Mouse (Mus musculus): ENCODE data around the gene Bbs2.

DNA sequence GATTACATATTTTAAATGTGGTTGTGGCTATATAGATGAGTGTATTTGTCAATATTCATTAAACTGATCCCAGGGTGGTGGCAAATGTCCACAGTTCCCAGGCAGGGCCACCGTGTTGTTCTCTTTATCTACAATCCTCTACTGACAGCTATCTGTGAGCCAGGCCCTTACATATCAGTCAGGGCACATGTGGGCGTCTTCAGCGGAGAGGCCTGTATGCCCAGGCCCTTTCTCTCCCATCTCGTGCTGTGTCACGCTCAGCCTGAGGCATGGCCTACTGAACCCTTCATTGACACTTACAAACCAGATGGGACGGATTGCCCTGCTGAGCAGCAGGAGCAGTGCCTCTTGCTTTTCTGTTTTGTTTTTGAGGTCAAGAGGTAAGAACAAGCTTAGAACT lies 10.7 kb upstream of the Bbs2 start:
- no peak for TF ChIP-seq EP300 (IDR thresholded peaks at IDR 0.05; ENCODE audit: low read length)
- no peak for TF ChIP-seq JUND (conservative IDR thresholded peaks at IDR 0.05; ENCODE audit: low read depth, low read length)
- no peak for TF ChIP-seq CTCF (conservative IDR thresholded peaks at IDR 0.05 in 1 of 2, IDR thresholded peaks at IDR 0.05 in 1 of 2; ENCODE audit: low read depth in 2 of 2, low read length in 2 of 2)
- no peak for TF ChIP-seq MXI1 (IDR thresholded peaks at IDR 0.05; ENCODE audit: low read depth, low read length)
- TF ChIP-seq POLR2A (IDR thresholded peaks at IDR 0.05; ENCODE audit: low read depth, low read length): no peak
- no peak for TF ChIP-seq ZKSCAN1 (IDR thresholded peaks at IDR 0.05; ENCODE audit: borderline replicate concordance, low read depth, low read length)
- no peak for TF ChIP-seq ZNF384 (IDR thresholded peaks at IDR 0.05; ENCODE audit: low read depth, low read length)
- no peak for TF ChIP-seq CHD1 (IDR thresholded peaks at IDR 0.05; ENCODE audit: low read depth, low read length)
- no peak for TF ChIP-seq UBTF (IDR thresholded peaks at IDR 0.05; ENCODE audit: low read depth, low read length)
- no peak for TF ChIP-seq ZC3H11A (IDR thresholded peaks at IDR 0.05; ENCODE audit: low read depth, low read length)
- no peak for TF ChIP-seq USF1 (IDR thresholded peaks at IDR 0.05; ENCODE audit: low read depth, low read length)
- no peak for TF ChIP-seq ETS1 (conservative IDR thresholded peaks at IDR 0.05; ENCODE audit: low read depth, low read length)
- no peak for TF ChIP-seq MAX (IDR thresholded peaks at IDR 0.05; ENCODE audit: low read length)
- no peak for TF ChIP-seq ZMIZ1 (IDR thresholded peaks at IDR 0.05; ENCODE audit: low read depth, low read length)

All from CH12.LX (cell line).